ENCODE assay signal across 8 mouse cellular contexts in genomic region chr1:51615523-51615922, GRCm38 (mm10).
DNase-seq lines count a peak whose midpoint lies in the region; ATAC-seq lines count a peak whose summit lies in the region.

No protein-coding gene starts in this region.

- ATAC-seq in CD4-positive, CD25-positive, alpha-beta regulatory T cell, adult 4 months, result peak; percentile 47
- peak; percentile 44; the same call in 1 of the 2 replicates for ATAC-seq in forebrain, embryonic 13.5 days

- H3K27me3 ChIP-seq in forebrain, embryonic 13.5 days, result no peaks in the 10 kb centered on the region

- no peaks in the 10 kb centered on the region for H3K9me3 ChIP-seq in forebrain, embryonic 13.5 days (replicated peaks)

- no peak overlapping the region for H3K27ac ChIP-seq in forebrain, embryonic 13.5 days

- peaks cover 26% of the 10 kb centered on the region for H3K4me1 ChIP-seq in forebrain, embryonic 13.5 days

- 30% methylated on average over 6 of the region's 6 CpGs for WGBS in forebrain, embryonic 13.5 days

- no peaks in the 10 kb centered on the region for H3K36me3 ChIP-seq in forebrain, embryonic 13.5 days (ENCODE audit: poor library complexity, severe bottlenecking)

- no peak overlapping the region for H3K4me3 ChIP-seq in forebrain, embryonic 13.5 days

- H3K4me2 ChIP-seq in forebrain, embryonic 13.5 days, result no peak overlapping the region

- no peak overlapping the region for H3K9ac ChIP-seq in forebrain, embryonic 13.5 days

- peak; percentile 11 for DNase-seq in gastrocnemius, adult 18-20 months (ENCODE audit: low spot score)
- no peak for DNase-seq in gastrocnemius, postnatal 4 days (ENCODE audit: low spot score in 2 of 2)
- DNase-seq in c-Kit-positive CD71-negative TER-119-negative erythroid progenitor cells, embryonic 14.5 days (ENCODE audit: low read depth), result peak; percentile 25
- DNase-seq in kidney, postnatal 14 days, result peak; percentile 71
- DNase-seq in lung, postnatal 4 days, result peak; percentile 29 to 53
- DNase-seq in right cerebral cortex, postnatal 14 days, result peak; percentile 66

Comparison
In these comparisons a context has a peak if more than half of its experiments do, and no peak if none do; other contexts are left out.
1. DNase-seq: peak in gastrocnemius, adult 18-20 months (single experiment), c-Kit-positive CD71-negative TER-119-negative erythroid progenitor cells, embryonic 14.5 days (single experiment), kidney, postnatal 14 days (single experiment), lung, postnatal 4 days (2 of 2) and right cerebral cortex, postnatal 14 days (single experiment); none in gastrocnemius, postnatal 4 days (0 of 2).